Mouse (Mus musculus) common myeloid progenitor, adult 5-6 weeks (primary cell): Measurements from ENCODE around the gene Hydin. TPM values are rescaled to one million over a fixed set of nuclear protein-coding genes. Genes with fewer than 3 reads are reported as not detected.

Experiments
- ATAC-seq: replicated peaks from 2 replicates; pipeline ENCODE4 v1.8.0; 2016; ENCODE audit warnings: low read depth, mild to moderate bottlenecking, moderate TSS enrichment, inconsistent platforms; ENCODE audit not compliant: poor library complexity, severe bottlenecking
- total RNA-seq: library from RNA; stranded (forward); fragments of 200-1000, 187-1606 nt; gene quantifications from 2 replicates; pipeline ENCODE4 v1.2.3, GENCODE M21; 2017

The Hydin gene
- not detected in 2 replicates for total RNA-seq

DNA sequence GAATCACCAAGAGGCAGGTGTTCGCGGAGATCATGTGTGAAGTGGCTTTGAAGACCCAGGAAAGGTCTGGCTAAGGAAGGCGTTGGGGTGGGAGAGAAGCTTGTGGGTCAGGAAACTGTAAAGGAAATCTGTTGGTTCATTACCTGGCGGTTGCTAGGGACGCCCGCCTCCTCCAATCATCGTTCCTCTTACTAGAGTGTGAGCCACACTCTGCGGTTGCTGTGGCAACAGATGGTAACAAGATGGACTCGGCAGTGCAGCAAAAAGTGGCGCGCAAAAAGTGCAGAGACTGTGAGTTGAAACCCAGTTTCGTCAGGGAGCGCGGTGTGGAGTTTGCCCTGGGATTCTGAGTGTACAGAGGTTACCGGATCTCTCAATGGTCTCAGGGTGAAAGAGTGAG lies at the start of gene Hydin:
Gene Hydin (plus strand): TSS at position 237 of the 400 bp plus-strand sequence.
- ATAC-seq: no peak

DNA sequence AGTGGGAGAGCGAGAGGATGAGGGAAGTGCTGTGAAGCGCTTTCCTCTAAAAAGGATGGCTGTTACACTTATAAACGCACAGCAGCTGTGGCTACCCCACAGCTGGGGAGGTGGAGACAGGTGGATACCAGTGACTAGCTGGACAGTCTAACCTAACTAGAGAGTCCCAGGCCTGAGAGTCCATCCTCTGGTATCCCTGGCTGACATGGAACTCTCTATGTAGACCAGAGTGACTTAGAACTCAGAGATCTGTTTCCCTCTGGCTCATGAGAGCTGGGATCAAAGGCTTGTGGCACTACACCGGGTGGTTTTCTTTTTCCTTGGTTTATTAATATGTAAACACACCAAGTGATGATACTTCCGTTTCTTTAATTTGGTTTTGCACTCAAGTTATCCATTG lies 49.6 kb upstream of the Hydin start:
- ATAC-seq: no peak

DNA sequence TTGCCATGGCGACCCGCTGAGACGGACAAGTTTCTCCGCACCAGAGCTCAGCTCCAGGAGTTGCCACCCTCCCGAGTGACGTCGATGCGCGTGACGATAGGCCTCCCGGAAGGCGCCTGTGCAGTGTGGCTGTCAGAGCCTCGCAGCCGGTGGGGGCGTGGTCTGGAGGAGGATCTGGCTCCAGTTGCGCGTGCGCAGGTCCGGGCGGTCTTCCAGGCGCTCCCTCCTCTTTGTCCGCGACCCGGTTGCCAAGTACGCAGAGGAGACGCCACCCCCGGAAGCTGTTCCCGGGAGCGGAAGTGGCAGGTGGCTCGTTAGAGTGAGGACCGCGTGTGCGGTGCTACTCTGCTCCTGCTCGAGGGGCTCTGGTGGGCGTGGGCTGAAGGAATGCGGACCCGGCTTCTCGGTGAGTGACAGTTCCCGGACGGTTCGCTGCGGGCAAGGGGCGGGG lies 49.1 kb upstream of the Hydin start:
- ATAC-seq: peak; percentile 97

DNA sequence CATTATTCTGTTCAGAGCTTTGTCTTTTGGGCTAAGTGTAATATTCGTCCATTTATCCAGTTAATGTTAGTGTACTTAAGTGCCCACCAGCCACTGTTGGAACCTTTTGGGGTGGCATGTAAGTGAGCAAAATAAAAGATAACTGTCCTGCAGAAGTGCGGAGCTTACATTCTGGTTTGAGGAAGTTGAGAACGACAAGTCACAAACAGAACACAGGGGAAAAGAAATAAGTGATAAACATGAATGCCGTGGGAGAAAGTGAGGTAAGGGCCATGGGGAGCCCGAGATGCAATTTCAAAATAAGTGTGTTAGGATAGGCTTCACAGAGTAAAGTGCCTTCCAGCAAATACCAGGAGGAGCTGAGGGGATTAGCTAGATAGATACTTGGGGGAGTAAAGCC lies 48.3 kb upstream of the Hydin start:
- no peak for ATAC-seq

DNA sequence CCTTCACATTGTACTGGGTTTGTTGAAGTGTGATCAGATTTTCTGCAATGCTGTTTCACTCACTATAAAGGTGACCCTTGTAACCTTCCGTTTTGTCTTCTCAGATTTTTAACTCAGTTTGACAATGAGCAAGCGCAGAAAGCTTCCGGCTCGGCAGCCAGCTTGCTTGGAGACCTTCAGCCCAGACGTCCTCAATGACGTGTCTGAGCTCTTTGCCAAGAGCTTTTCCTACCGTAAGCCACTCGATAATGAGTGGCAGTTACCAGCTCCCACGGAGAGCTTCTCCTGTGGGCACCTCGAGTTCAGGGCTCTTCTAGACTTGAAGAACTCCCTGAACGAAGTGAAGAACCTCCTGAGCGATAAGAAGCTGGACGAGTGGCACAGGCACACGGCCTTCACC lies 45.8 kb upstream of the Hydin start:
- no peak for ATAC-seq

DNA sequence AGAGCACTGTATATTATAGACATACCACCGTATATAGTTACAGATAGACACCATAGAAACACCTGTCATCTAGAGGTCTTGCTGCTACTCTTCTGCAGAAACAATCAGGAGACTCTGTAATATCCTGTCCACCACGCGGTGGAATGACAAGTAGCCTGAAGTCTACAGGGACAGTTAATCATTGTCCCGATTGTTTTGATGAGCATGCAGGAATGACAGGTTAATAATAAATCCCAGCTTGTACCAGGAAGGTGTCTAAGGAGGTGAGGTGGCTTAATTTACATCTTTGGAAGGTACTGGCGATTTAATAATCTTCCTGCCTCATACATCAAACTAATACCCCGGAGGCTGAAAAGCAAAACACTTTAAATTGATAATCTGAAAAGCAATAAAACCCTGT lies 36.0 kb upstream of the Hydin start:
- ATAC-seq: no peak

DNA sequence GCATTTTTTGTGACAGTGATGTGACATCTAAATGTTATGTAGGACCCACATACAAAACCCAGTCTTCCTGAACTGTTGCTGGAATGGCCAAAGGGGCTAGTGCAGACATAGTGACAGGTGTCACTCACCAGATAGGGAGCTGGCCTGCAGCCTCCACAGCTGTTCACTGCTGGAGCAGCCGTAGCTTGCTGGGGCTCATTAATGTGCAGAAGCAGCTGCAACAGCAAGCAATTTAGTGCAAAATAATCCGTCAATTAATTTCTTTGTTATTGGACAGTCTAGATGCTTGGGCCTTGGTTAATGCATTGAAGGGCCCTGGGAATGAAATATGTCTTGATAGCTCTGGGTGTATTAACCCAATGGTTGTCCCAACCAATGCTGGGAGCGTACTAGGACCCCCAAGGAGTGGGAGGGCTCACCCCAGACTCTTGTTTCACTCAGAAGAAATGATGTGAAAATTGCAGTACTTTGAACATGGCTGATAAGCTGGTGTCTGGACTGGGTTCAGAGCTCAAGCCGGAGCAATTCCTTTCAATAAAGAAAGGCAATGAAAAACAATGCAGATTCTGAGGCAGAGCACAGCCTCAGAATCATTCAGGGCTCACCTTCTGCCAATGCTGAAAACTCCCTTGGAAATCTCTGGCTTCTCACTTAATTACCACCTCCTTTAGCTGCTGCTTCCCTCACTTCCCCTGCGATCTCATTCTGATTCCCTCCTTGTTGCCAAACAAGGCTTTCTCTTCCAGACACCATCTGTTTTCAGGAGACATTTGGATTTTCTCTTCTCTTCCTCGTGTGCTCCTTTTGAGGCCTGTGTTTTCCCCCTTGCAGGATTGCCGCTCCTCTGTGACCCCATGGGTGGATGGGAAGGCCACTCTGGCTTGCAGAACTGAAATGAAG lies 24.2 kb upstream of the Hydin start:
- ATAC-seq: no peak

DNA sequence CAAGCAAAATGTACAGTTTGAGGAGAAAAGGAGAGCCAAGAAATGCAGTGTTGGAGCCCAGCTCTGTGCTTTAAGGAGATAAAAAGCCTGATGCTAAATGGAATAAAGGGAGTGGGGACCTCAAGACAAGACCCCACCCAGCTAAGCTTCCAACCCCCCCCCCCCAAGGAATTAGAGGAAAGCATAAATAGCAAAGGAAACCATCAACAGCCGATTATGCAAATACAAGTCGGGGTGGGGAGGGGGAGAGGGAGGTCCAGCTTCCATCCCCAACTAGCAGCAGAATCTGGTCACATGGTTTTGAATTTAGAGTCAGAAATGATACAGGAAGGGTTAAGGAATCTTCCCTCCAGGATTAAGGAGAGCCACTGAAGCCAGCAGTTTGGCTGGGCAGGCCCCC lies 22.2 kb upstream of the Hydin start:
- no peak for ATAC-seq

DNA sequence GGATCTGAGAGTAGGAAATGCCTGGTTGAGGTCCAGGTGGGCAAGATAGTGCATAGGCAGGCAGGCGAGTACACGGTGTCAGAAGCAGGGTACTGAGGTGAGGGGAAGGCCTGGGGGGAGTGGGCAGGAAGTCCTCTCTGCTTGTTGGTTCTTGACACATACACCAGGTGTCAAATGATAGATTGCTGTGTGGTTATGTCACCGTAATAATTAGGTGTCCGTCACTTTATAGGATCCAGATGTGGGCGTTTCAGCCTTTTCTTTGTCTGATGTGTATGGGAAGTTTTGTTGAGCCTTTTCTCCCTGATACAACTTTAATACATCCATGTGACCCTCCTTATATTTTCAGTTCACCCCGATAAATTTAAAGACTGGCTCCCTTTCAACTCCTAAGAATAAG lies 19.5 kb upstream of the Hydin start:
- no peak for ATAC-seq

DNA sequence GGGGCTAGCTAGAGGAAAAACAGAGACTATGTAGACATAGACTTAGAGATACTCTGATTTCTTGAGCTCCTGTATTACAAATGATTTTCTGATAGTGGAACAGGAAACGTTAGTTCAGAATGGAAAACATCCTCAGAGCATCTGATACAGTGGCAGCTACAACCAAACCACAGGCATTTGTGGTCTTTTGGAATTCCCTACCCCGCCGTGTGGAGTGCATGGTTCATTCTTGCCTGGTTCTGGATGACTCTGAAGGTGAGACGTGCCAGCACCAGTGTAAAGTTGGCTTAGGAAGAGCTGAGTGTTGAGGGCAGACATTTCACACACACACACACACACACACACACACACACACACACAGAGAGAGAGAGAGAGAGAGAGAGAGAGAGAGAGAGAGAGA lies 12.8 kb upstream of the Hydin start:
- no peak for ATAC-seq

DNA sequence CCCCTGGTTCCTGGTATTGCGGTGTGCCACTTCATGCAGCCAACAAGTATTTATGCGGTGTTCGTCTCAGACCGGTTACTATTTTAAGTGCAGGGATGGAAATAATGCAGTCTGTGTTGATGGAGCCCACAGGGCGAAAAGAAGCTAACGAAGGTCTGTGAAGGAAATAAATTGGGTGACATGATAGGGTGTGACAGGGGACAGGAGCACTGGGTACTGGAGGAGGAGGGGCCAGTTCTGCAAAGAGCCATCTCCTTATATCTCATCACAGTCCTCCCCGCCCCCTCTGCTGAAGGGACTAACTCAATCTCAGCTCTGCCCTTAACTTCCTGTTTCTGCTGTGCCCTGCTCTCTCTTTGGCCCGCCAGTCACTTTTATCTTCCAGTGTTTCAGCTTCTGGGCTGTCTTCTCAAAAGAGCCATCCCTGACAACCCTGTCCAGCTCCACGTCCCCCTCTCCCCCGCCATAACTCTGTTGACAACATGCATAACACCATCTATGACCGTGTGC lies 926 bp upstream of the Hydin start:
- ATAC-seq: no peak

DNA sequence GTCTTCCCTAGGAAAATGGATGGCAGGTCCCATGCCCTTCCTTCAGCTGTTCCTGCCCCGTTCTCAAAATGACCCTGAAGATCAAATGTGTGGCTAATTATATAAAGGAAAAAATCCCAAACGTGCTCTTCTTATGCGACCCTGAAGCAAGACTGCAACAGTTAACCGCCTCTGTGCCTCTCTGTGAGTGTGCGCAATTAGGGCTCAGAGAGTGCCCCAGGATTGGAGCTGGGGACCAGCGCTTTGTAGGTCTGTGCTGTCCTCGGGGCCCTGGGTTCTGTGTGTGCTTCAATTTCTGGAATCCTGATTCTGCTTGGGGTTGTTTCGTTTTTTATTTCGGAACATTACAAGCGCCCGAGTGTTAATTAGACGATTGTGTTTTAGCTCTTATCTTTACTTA lies 491 bp downstream of the Hydin start:
- no peak for ATAC-seq

DNA sequence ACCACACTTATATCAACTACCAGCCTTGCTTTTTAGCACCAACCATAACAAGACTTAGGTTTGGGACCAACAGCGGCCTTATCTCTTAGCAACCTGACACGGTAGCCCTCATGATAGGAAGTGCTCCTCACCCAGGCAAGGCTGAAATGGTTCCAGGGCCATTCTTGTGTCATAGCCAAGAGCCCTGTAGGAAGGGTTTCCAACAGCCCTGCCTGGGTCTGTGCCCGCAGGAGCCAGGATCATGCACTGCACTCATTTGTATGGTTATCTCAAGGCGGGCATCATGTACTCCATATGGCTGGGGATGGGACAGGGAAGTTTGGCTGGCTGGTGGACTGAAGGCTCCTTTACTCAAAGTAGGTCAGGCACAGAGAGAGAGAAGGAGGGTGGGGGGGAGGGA lies 3.9 kb downstream of the Hydin start:
- ATAC-seq: no peak

DNA sequence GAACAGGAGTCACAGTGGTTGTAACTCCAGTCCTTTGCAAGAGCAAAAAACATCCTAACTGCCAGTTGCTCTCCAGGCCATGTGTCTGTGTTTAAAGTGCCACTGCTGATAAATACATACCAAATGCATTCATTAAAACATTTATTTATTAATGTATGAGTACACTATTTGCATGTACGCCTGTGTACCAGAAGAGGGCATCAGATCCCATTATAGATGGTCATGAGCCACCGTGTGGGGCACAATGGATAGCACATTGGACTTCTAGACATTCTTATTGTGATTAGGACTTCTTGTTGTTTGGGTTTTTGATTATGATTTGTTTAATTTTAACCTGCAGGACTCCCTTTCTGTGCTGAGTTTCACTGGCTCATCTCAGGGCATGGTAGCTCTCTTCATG lies 6.6 kb downstream of the Hydin start:
- ATAC-seq: no peak

DNA sequence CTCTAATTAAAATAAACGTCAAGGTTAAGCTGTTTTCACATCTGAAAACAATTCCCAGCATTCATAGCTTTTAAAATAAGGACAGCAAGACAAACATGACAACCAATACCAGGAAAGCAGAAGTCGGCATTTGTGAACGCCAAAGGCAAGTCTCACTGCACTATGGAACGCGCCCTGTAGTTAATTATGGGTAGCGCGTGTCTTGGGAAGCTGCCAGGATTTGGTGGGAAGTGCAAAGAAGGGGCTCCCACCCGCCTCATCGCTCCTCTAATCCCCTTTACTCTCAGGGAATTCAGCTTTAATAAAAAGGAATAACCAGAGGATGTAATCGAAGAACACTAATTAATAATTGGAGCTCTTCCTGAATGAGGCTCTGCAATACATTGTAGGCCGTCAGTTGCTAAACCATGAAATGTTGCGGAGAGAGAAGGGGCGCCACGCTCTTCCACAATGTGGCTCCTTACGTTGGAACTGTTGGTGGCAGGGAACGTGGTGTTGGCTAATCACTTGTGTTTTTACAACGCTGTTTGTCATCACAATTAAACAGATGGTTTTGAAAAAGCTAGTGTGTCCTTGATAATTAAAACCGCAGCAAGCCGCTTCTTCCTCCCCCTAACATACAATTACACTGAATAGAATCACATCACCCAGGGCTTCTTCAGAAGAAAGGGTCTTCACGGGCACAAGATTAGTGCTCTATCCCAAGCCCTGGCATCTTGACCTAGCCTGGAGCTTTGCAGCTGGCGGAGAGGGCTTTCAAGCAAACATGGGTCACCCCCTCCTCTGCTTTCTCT lies 8.9 kb downstream of the Hydin start:
- no peak for ATAC-seq

DNA sequence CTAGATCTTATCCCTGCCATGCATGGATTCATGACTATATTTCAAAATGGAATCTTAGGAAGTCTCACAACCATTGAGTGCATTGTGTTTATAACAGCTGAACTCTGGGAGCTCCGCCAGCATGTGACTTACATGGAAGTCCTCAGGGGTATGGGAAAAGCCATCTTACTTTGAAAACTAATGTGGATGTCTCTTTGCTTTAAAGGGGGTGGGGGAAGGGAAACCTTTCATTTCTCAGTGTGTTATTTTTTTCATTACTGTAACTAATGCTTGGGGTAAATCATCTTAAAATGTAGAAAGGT lies 9.4 kb downstream of the Hydin start:
- ATAC-seq: no peak

DNA sequence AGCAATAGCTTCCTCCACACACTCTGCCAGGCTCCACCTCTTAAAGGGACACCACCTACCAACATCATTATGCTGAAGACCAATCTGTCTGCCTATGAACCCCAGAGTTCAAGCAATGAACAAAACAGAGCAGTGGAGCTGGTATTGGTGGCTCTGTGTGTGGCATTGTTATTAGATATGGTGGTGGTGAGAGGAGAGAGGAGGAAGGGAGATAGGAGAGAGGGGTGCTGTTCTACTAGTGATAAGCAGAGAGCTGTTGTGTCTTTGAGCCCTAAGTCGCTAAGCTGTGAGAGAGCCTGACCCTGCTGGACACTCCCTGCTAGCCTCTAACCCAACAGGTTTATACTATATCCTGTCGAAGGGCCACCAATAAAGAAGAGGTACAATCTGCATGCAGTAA lies 45.9 kb downstream of the Hydin start:
- no peak for ATAC-seq

DNA sequence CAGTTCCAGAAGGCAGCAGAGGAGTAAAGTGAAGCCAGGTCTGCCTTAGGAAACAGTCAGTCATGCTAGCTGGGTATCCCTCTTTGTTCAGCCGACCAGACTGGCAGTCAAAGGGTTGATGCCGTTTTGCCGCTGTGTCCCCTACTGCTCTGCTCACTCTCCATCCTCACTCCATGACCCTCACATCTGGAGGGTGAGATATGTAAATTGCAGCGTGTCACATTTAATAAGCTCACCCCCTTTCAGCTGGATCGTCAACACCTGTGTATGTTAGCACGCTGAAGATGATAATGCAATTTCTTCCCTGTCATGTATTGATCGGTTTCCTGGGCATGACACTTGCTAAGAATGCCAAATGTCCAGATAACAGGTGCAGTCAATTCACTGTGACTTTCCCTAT lies 49.0 kb downstream of the Hydin start:
- ATAC-seq: no peak

DNA sequence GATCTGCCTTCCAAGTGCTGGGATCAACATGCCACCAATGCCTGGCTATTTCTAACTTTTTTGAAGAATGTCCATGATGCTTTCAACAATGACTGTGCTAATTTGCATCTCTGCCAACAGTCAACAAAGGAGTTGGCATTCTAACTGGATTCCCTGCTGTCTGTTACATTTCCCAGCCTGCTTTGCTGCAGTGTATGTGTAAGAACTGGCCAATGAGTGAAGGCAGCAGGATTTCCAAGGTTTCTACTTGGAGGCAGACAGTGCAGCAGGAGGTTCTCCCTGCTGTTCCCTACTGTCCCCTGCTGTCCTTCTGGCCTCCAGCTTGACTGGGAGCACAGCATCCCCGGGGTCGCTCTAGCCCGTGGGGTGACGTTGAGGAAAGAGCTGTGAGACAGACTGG lies 52.8 kb downstream of the Hydin start:
- no peak for ATAC-seq

DNA sequence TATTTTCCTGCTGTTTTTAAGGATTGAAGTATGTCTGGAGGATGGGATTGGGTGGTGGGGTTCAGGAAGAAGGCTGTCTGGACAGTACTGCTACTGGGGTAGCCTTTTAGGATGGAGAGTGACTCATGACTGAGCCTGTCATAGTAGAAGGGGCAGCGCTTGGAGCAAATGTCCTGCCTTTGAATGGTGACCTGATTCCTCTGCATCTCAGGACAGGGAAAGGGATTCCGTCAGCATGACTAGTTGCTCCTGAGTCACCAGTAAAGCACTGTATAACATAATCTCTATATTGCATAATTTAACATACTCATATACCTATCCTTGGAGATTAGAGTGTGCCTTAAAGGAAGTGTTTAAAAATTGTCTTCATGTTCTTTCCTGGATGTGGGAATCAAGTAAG lies 54.7 kb downstream of the Hydin start:
- ATAC-seq: no peak

DNA sequence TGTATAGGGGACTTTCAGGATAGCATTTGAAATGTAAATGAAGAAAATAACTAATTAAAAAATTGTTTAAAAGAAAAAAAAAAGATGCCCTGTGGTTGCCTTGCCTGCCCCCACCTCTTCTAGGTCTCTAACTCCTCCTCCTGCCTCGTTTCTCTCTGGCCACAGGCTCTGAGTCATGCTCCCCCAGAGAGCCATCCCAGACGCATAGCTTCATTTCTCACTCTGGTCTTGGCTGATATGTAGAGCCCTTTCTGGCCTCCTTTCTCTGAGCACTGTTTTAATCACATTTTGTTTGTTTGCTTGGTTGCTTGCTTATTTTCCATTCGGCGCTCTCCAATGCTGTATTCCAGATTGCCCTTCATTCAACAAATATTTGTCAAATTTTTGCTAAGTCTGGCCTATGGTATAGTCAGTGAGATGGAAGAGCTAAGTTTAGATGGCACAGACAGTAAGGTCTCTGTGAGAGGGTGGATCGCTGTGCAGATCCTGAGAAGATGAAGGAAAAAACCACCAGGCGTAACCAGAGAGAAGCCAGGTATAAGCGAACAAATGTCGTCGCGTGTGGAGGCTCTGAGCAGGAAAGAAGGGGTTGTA lies 57.3 kb downstream of the Hydin start:
- ATAC-seq: no peak
